Comparison of ENCODE assay signal across 20 mouse cellular contexts in genomic region chr1:140267288-140267687, GRCm38 (mm10). TPM values are rescaled to one million over a fixed set of nuclear protein-coding genes. Genes with fewer than 3 reads are reported as not detected.
DNase-seq lines count a peak whose midpoint lies in the region; ATAC-seq lines count a peak whose summit lies in the region.
"Had no signal": no experiment of that assay in that cellular context is flagged by ENCODE, and none has a peak within 500 bp of the region (broad histone marks: within the 10 kb centered on the region; RNA-seq: fewer than 3 reads in every experiment).

No protein-coding gene starts in this region.

- ATAC-seq in heart, embryonic 13.5 days (ENCODE audit: extremely low read depth, insufficient number of reproducible peaks, low FRiP score, low TSS enrichment) = no peak
- 0 out of 2 replicates have a peak, but pooled peaks have one; percentile 29 for ATAC-seq in intestine, embryonic 16.5 days
- ATAC-seq: activated CD4-positive, CD25-positive, alpha-beta regulatory T cell, adult 4 months; forebrain, embryonic 16.5 days; hindbrain, postnatal 0 days; Patski had no signal

- no peak overlapping the region for H3K4me2 ChIP-seq in heart, embryonic 13.5 days
- no peak overlapping the region for H3K4me2 ChIP-seq in intestine, embryonic 16.5 days (ENCODE audit: low read depth, low read length)
- H3K4me2 ChIP-seq: embryonic facial prominence, embryonic 13.5 days; forebrain, embryonic 12.5 days; hindbrain, embryonic 13.5 days had no signal

- H3K27ac ChIP-seq in heart, embryonic 13.5 days (replicated peaks) = peak overlapping the region; percentile 67
- H3K27ac ChIP-seq in intestine, embryonic 16.5 days (ENCODE audit: low read length) = no peak overlapping the region
- H3K27ac ChIP-seq: embryonic facial prominence, embryonic 13.5 days; forebrain, embryonic 12.5 days; hindbrain, embryonic 13.5 days; hindbrain, postnatal 0 days had no signal

- no peaks in the 10 kb centered on the region for H3K27me3 ChIP-seq in heart, embryonic 13.5 days (replicated peaks)
- no peaks in the 10 kb centered on the region for H3K27me3 ChIP-seq in intestine, embryonic 16.5 days (replicated peaks; ENCODE audit: control insufficient read depth, insufficient read depth, low read length)
- H3K27me3 ChIP-seq: embryonic facial prominence, embryonic 13.5 days; forebrain, embryonic 12.5 days; hindbrain, embryonic 13.5 days; Patski had no signal

- DNase-seq in heart, adult 11 months = peak; percentile 90
- no peak for DNase-seq in heart, adult 9 months (ENCODE audit: low spot score in 2 of 2)
- no peak for DNase-seq in heart, postnatal 10 days
- DNase-seq in kidney, postnatal 10 days = peak; percentile 5
- no peak for DNase-seq in kidney, postnatal 36 days
- DNase-seq: adrenal gland, postnatal 14 days; cerebellum, adult 11-12 months; cerebellum, adult 9-11 months; cerebellum, postnatal 36 days; gastrocnemius, postnatal 14 days had no signal

- H3K4me1 ChIP-seq in heart, embryonic 13.5 days = peaks cover 16% of the 10 kb centered on the region
- H3K4me1 ChIP-seq in intestine, embryonic 16.5 days (ENCODE audit: control insufficient read depth, insufficient read depth, low read length) = peaks cover 4% of the 10 kb centered on the region
- H3K4me1 ChIP-seq: embryonic facial prominence, embryonic 13.5 days; forebrain, embryonic 12.5 days; hindbrain, embryonic 13.5 days had no signal

- no peak overlapping the region for H3K4me3 ChIP-seq in heart, embryonic 13.5 days
- no peak overlapping the region for H3K4me3 ChIP-seq in intestine, embryonic 16.5 days (ENCODE audit: low read length)
- H3K4me3 ChIP-seq: embryonic facial prominence, embryonic 13.5 days; forebrain, embryonic 12.5 days; hindbrain, embryonic 13.5 days had no signal

- no peaks in the 10 kb centered on the region for H3K36me3 ChIP-seq in heart, embryonic 13.5 days
- no peaks in the 10 kb centered on the region for H3K36me3 ChIP-seq in intestine, embryonic 16.5 days (ENCODE audit: control insufficient read depth, insufficient read depth, low read length)
- H3K36me3 ChIP-seq: embryonic facial prominence, embryonic 13.5 days; forebrain, embryonic 12.5 days; hindbrain, embryonic 13.5 days had no signal

- intact Hi-C loops in heart, postnatal 10 days (cut with DNase I) = no loop called here

- 24% methylated on average over 2 of the region's 2 CpGs for WGBS in heart, embryonic 13.5 days
- 47% methylated on average over 2 of the region's 2 CpGs for WGBS in intestine, embryonic 16.5 days

- H3K9me3 ChIP-seq in heart, embryonic 13.5 days = no peaks in the 10 kb centered on the region
- H3K9me3 ChIP-seq in intestine, embryonic 16.5 days (ENCODE audit: control insufficient read depth, low read length) = no peaks in the 10 kb centered on the region
- H3K9me3 ChIP-seq: embryonic facial prominence, embryonic 13.5 days; forebrain, embryonic 12.5 days; hindbrain, embryonic 13.5 days had no signal

- no peak overlapping the region for H3K9ac ChIP-seq in heart, embryonic 13.5 days
- no peak overlapping the region for H3K9ac ChIP-seq in intestine, embryonic 16.5 days (ENCODE audit: low read depth, low read length)
- H3K9ac ChIP-seq: embryonic facial prominence, embryonic 13.5 days; forebrain, embryonic 12.5 days; hindbrain, embryonic 13.5 days had no signal

RNA-seq across cellular contexts. Expression of gene Kcnt2, which starts 21.3 kb away (rescaled TPM):
- polyA plus RNA-seq in heart, embryonic 13.5 days (2015; fragmentation: Nextera tagmentation; extraction: Ambion mirVana) = 0.62 and 0.83 TPM in 2 replicates
- total RNA-seq in heart, postnatal 10 days (2021) = 1 to 10 TPM; 2.9 TPM
- polyA plus RNA-seq in intestine, embryonic 16.5 days (2015; fragmentation: Nextera tagmentation; extraction: Ambion mirVana) = 1.3 and 1.6 TPM in 2 replicates
- total RNA-seq: hematopoietic stem cell, adult 5-6 weeks had no signal
- polyA plus RNA-seq: activated CD4-positive, CD25-positive, alpha-beta regulatory T cell, adult 4 months; Patski had no signal

Comparison
In these comparisons a context has a peak if more than half of its experiments do, and no peak if none do; other contexts are left out.
1. DNase-seq: peak in heart, adult 11 months (single experiment) and kidney, postnatal 10 days (single experiment); none in heart, adult 9 months (0 of 2), heart, postnatal 10 days (0 of 2) and kidney, postnatal 36 days (0 of 2).